Mouse (Mus musculus) heart, embryonic 11.5 days (tissue): Measurements from ENCODE around the gene Mthfd1l. TPM values are rescaled to one million over a fixed set of nuclear protein-coding genes. Genes with fewer than 3 reads are reported as not detected.

Experiments used
- ATAC-seq: fragments of 200-750 bp; cut with Nextera tagmentation; replicated peaks from 2 replicates; pipeline ENCODE4 v1.8.0; 2017; ENCODE audit warnings: moderate library complexity; ENCODE audit not compliant: insufficient number of reproducible peaks, low FRiP score, low TSS enrichment
- H3K27ac ChIP-seq: fragments of 300-500 bp; sonication (generic); 2 replicates; pipeline ENCODE4 v1.5.1; 2014; ENCODE audit warnings: mild to moderate bottlenecking, low read depth, low read length
- H3K27me3 ChIP-seq: fragments of 300-500 bp; sonication (generic); 2 replicates; pipeline ENCODE4 v1.6.1; 2014; ENCODE audit warnings: mild to moderate bottlenecking, low read length, mixed read lengths; ENCODE audit not compliant: control insufficient read depth, insufficient read depth
- H3K36me3 ChIP-seq: fragments of 300-500 bp; sonication (generic); 2 replicates; pipeline ENCODE4 v1.6.1; 2014; ENCODE audit warnings: mild to moderate bottlenecking, low read length, moderate library complexity, mixed read lengths; ENCODE audit not compliant: control insufficient read depth, insufficient read depth
- H3K4me1 ChIP-seq: fragments of 300-500 bp; sonication (generic); 2 replicates; pipeline ENCODE4 v1.6.1; 2014; ENCODE audit warnings: low read length; ENCODE audit not compliant: control insufficient read depth, insufficient read depth
- H3K4me2 ChIP-seq: fragments of 300-500 bp; sonication (generic); 2 replicates; pipeline ENCODE4 v1.6.1; 2014; ENCODE audit warnings: mild to moderate bottlenecking, moderate library complexity
- H3K4me3 ChIP-seq: fragments of 300-500 bp; sonication (generic); 2 replicates; pipeline ENCODE4 v1.5.1; 2014; ENCODE audit warnings: low read depth, low read length
- H3K9ac ChIP-seq: fragments of 300-500 bp; sonication (generic); 2 replicates; pipeline ENCODE4 v1.6.1; 2014; ENCODE audit warnings: mild to moderate bottlenecking, low read depth, low read length, moderate library complexity
- H3K9me3 ChIP-seq: fragments of 300-500 bp; sonication (generic); replicated peaks from 2 replicates; pipeline ENCODE4 v1.6.1; 2016; ENCODE audit warnings: low read length; ENCODE audit not compliant: control insufficient read depth
- WGBS: fragments of 180-500 bp; shearing (Covaris S2); extraction: QIAGEN DNeasy Blood & Tissue Kit; methylation state at CpG from one replicate; pipeline ENCODE4 v1.1.7; 2014; ENCODE audit not compliant: insufficient replicate concordance; 5-methylcytosine and 5-hydroxymethylcytosine counted together
- polyA plus RNA-seq: library from polyadenylated mRNA; unstranded; fragments of >200 nt; fragmentation: Nextera tagmentation; extraction: Ambion mirVana; gene quantifications from 2 replicates; pipeline ENCODE4 v1.2.1, GENCODE M21; 2014

The Mthfd1l gene
- polyA plus RNA-seq, 1 experiment from 2014 or later: 18.0 TPM

DNA sequence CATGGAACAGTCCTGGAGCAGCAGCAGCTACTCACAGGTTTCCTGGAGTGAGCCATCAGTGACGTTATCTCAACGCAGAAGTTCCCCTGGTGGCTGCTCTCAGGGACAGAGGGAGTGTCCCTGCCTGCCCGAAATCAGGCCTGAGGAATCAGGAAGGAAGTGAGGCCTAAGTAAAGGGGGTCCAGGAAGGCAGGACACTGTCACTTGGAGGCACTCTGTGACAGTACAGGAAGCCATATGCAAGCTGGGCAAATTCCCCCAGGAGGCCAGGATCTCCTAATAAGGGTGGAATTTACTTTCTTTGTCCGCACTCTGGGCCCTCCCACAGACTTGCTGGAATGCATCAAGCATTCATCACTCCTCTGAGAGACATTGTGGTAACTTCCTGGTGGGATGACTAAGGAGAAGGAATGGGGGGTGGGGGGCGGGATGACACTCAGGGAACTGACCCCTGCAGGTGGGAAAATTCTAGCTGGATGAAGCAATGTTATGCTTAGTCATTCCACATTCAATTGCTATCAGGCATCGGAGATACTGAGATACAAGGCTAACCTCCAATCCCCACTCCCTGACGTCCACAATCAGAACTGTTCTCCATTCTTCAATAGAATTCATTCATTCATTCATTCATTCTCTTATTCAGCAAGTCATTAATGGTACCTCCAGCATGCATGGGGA is 134.9 kb downstream of the Mthfd1l start:
- H3K4me3 ChIP-seq: no peak overlapping the region
- no peaks in the 10 kb centered on the region for H3K9me3 ChIP-seq
- no peaks in the 10 kb centered on the region for H3K36me3 ChIP-seq
- no peak overlapping the region; the same call in 1 of the 2 replicates for H3K4me2 ChIP-seq
- H3K4me1 ChIP-seq: peaks cover 38% of the 10 kb centered on the region
- H3K27ac ChIP-seq: peak overlapping the region; percentile 87
- ATAC-seq: peak; percentile 84
- 15% methylated on average over 7 of the region's 7 CpGs for WGBS
- H3K27me3 ChIP-seq: no peaks in the 10 kb centered on the region
- H3K9ac ChIP-seq: peak overlapping the region; percentile 56

DNA sequence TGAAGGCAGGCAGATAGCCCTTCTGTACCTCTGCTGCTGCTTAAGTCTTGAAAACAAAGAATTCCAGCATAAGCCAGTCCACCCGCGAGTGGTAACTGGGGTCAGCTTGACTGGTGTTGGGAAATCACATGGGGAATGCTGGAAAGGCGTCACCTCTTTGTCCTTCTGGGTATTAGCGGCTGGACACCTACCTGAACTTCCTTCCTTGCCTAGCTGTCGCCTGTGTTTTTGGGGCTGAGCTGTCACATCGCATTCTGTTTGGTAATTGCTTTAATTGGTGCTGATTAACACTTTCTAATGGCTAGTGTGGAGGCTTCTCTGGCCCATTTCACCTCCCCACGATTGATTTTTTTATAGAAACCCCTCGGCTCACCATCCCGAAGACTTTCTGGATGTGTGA is 135.5 kb downstream of the Mthfd1l start:
- H3K4me3 ChIP-seq: no peak overlapping the region
- no peak overlapping the region for H3K9ac ChIP-seq
- H3K4me2 ChIP-seq: no peak overlapping the region
- no peaks in the 10 kb centered on the region for H3K36me3 ChIP-seq
- no peaks in the 10 kb centered on the region for H3K9me3 ChIP-seq
- no peaks in the 10 kb centered on the region for H3K27me3 ChIP-seq
- peaks cover 38% of the 10 kb centered on the region for H3K4me1 ChIP-seq
- WGBS: 64% methylated on average over 9 of the region's 9 CpGs
- no peak for ATAC-seq
- peak overlapping the region; percentile 87 for H3K27ac ChIP-seq

DNA sequence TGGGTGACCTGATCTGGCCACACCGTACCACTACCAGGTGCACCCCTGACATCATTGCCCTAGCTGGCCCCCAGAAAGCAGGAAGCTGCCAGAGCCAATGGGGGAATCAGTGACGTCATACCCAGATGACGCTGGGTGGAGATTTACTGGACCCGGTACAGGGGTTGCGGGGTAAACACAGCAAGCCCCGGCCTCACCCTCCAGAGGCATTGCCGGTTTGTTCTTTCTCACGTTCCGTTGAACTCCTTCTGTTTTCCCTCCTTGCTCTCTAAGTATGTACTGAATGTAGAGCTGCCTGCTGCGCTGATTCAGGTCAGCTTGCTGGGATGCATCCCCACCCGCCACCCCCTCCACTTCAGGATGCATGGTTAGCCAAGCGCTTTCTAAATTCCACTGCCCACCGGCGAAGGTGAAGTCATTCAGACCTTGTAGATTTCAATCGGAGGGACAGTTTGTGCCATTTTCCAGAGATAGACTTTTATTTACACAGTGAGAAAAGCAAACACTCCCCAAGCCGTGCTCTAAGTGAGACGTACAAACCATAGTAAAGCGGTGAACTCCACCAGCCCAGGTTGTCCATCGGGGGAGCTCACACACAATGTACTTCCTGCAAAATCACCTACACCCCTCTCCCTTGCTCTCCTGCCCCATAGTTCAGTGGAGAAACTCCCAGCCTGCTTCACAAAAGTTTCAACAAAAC is 138.3 kb downstream of the Mthfd1l start:
- Histone ChIP-seq H3K4me1 (peaks cover 29% of the 10 kb centered on the region), H3K4me3 (no peak overlapping the region), H3K27ac (peak overlapping the region; percentile 35), H3K4me2 (no peak overlapping the region), H3K27me3 (no peaks in the 10 kb centered on the region), H3K36me3 (no peaks in the 10 kb centered on the region), H3K9me3 (no peaks in the 10 kb centered on the region), H3K9ac (no peak overlapping the region)
- no peak for ATAC-seq
- WGBS: 72% methylated on average over 19 of the region's 19 CpGs

DNA sequence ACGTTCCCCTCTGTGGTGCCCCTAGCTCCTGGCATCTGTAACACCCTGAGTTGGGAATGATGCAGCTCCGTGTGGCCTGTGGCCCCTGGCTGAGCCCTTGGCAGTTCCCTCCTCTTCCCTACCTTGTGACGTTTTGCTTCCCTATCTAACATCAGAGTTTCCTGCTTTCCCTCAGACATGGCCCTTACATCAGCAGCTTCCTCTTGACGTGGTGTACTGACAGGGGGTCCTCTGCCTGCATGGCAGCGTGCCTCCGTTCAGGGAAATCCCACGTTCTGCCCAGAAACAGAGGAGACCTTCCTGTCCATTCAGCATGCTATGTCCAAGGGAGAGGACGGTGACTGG is 138.8 kb downstream of the Mthfd1l start:
- Histone ChIP-seq H3K9ac (0 out of 2 replicates have a peak overlapping the region, but pooled peaks have one; percentile 10), H3K9me3 (no peaks in the 10 kb centered on the region), H3K27me3 (no peaks in the 10 kb centered on the region), H3K4me2 (no peak overlapping the region), H3K27ac (peak overlapping the region; percentile 35), H3K36me3 (no peaks in the 10 kb centered on the region), H3K4me3 (no peak overlapping the region), H3K4me1 (peaks cover 24% of the 10 kb centered on the region)
- 53% methylated on average over 8 of the region's 8 CpGs for WGBS
- ATAC-seq: no peak

DNA sequence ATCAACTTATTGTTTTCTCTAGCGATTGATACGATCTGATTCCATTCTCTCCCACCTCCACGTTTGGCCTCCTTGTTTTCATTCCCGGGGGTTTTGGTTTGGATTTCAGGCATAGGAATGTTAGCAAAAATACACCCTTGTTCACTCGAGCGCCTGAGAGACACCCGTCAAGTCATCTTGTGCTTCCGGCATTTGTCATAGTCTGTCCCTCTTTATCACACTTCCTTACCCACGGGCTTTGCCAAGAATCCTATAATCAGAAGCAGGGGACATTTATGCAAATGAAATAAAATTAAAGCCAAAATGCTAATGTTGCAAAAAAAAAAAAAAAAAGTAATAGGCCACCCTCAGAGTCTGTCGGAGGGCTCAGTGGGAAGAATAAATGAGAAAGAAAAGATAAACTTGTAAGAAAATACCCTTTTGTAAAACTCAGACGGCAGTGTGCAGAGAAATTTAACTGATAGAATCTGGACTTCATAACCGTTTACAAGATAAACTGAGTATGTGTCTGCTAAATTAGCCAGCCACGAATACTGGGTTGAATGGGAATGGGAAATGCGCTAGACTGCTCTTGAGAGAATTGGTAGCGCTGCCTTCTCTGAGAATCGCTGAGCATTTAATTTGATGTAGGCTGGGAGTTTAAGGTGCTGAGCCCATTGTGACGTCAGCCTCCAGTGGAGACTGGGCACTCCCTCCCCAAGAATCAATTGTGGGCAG is 139.9 kb downstream of the Mthfd1l start:
- no peak overlapping the region for H3K4me2 ChIP-seq
- H3K4me1 ChIP-seq: peaks cover 19% of the 10 kb centered on the region
- H3K27me3 ChIP-seq: no peaks in the 10 kb centered on the region
- WGBS: 66% methylated on average over 17 of the region's 17 CpGs
- H3K4me3 ChIP-seq: no peak overlapping the region
- no peak overlapping the region for H3K9ac ChIP-seq
- H3K27ac ChIP-seq: peak overlapping the region; percentile 35; the same call in 1 of the 2 replicates
- no peaks in the 10 kb centered on the region for H3K9me3 ChIP-seq
- ATAC-seq: no peak
- H3K36me3 ChIP-seq: no peaks in the 10 kb centered on the region

DNA sequence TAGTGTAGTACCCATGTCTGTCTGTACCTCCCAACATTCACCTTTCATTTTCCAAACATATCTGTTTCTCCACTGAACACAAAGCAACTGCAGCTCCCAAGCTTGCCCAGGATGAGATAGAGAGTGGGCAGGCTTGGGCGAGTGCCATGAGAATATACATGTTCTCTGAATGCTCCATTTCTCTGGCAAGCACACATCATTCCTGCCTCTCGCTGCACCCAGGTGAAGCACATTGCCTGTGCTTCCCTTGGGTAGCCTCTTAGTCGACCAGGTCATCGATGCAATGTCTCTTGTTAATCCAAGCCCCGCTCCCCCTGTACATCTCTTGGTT is 140.4 kb downstream of the Mthfd1l start:
- 92% methylated on average over 5 of the region's 5 CpGs for WGBS
- Histone ChIP-seq H3K36me3 (no peaks in the 10 kb centered on the region), H3K27me3 (no peaks in the 10 kb centered on the region), H3K4me2 (no peak overlapping the region), H3K4me3 (no peak overlapping the region), H3K27ac (0 out of 2 replicates have a peak overlapping the region, but pooled peaks have one; percentile 3), H3K9me3 (no peaks in the 10 kb centered on the region), H3K4me1 (peaks cover 15% of the 10 kb centered on the region), H3K9ac (no peak overlapping the region)
- no peak for ATAC-seq

DNA sequence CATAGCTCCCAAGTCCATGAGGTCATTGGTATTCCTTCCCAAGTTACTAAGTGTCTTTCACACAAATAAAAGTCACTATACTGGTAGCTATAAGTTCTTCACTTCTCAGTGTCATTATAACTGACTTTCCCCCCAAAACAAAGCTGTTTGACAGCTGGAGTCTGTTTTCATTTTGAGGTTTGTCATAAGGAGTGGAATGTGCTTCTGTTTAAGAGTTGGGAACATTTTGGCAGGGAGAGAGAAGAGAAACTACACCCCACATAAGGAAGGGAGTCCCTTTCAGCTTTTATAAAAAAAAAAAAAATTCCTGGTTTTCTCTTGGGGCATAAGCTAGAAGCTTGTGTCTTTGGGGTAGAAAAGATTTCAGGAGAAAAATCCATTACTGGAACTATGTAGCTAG is 143.7 kb downstream of the Mthfd1l start:
- Histone ChIP-seq H3K9me3 (no peaks in the 10 kb centered on the region), H3K27ac (peak overlapping the region; percentile 10; the same call in 1 of the 2 replicates), H3K4me3 (no peak overlapping the region), H3K9ac (no peak overlapping the region), H3K4me2 (no peak overlapping the region), H3K4me1 (peaks cover 10% of the 10 kb centered on the region), H3K36me3 (no peaks in the 10 kb centered on the region), H3K27me3 (no peaks in the 10 kb centered on the region)
- ATAC-seq: no peak

DNA sequence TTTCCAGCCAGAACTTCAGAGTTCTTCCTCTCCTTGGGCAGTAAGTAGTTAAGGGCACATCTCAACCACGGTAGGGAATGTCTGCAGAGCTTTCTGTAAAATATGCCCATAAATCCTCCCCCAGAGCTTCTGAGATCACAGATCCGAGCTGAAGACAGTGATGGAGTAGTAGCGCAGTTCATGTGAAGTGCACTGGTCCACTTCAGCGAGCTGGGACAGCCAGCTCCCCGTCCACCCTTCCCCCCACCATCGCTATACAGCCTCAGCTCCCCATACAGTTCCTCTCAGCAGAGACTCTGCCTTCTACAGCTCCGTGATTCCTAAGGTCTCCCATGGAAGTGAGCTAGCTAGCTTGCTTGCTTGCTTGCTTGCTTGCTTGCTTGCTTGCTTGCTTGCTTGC is 144.2 kb downstream of the Mthfd1l start:
- no peaks in the 10 kb centered on the region for H3K36me3 ChIP-seq
- H3K27me3 ChIP-seq: no peaks in the 10 kb centered on the region
- ATAC-seq: no peak
- 0 out of 2 replicates have a peak overlapping the region, but pooled peaks have one; percentile 42 for H3K27ac ChIP-seq
- H3K4me3 ChIP-seq: no peak overlapping the region
- H3K4me1 ChIP-seq: peaks cover 6% of the 10 kb centered on the region
- 34% methylated on average over 7 of the region's 7 CpGs for WGBS
- peak overlapping the region; percentile 14; the same call in 1 of the 2 replicates for H3K4me2 ChIP-seq
- no peaks in the 10 kb centered on the region for H3K9me3 ChIP-seq
- 0 out of 2 replicates have a peak overlapping the region, but pooled peaks have one; percentile 31 for H3K9ac ChIP-seq
